Mouse (Mus musculus) lung, adult 2 months (tissue): ENCODE measurements around the gene Ly9.

Source experiments
- CTCF ChIP-seq: fragments of 200-500 bp; IDR thresholded peaks from 2 replicates; pipeline ENCODE4 v1.5.1; 2011; ENCODE audit warnings: mild to moderate bottlenecking, low read length, control low read depth; ENCODE audit not compliant: insufficient read depth
- POLR2A ChIP-seq: fragments of 200-500 bp; IDR thresholded peaks from 2 replicates; pipeline ENCODE4 v1.6.1; 2011; ENCODE audit warnings: low read depth, mild to moderate bottlenecking, control low read depth, low read length, borderline replicate concordance; ENCODE audit errors: extremely low read depth

DNA sequence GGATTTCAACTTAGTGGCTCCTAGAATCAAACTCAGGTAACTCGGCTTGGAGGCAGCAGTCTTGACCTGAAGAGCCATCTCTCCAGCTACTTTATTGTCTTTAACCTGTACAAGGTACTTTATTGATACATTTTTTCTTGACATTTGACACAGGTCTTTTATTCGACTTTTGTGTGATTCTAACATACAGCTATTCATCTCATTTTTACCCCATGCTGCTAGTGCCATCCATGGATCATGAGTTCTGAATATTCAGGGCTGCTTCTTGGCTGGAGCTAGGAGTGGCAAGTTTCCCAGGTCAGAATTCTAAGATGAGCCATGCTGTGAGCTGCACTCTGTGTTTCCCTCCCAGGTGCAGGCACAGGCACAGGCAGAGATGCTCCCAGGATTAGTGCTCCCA lies 55.0 kb downstream of the Ly9 start:
- TF ChIP-seq CTCF (no peak), POLR2A (no peak)
